Mouse (Mus musculus) megakaryocyte, adult 5-6 weeks (primary cell): ENCODE data around the gene Fig4. TPM values are rescaled to one million over a fixed set of nuclear protein-coding genes. Genes with fewer than 3 reads are reported as not detected.

Experiments used
- ATAC-seq: 2 replicates; pipeline ENCODE4 v1.8.0; 2016; ENCODE audit warnings: mild to moderate bottlenecking, inconsistent platforms; ENCODE audit not compliant: poor library complexity, severe bottlenecking
- total RNA-seq, 2 experiments: library from RNA; stranded (forward) in 1 of 2; stranded (reverse) in 1 of 2; fragments of 153-499, 151-499 nt in 1 of 2; fragments of 221-1000, 200-1000 nt in 1 of 2; gene quantifications; 2 replicates each; pipeline versions ENCODE4 v1.2.3 to v1.2.4; 2015 to 2017

Gene Fig4
- total RNA-seq, 2 experiments from 2014 or later, result 25.9 to 32.1 TPM

- no peak for ATAC-seq
Observed at GRCm38 (mm10) chr10:41150496-41150895, 152.6 kb downstream of the Fig4 start.

GRCm38 (mm10) chr10:41149307-41149706, 153.8 kb downstream of the Fig4 start:
- ATAC-seq, result no peak

GRCm38 (mm10) chr10:41146141-41146540, 156.9 kb downstream of the Fig4 start:
- ATAC-seq, result no peak

Other genes with a start within 250 kb of the Fig4 start
- gene Gpr6, start 231.0 kb downstream of the Fig4 start, total RNA-seq (2015), result not detected in 2 replicates
- not detected in 2 replicates for gene Gpr6, start 231.0 kb downstream of the Fig4 start, total RNA-seq (2017)
- gene Ak9, start 720 bp upstream of the Fig4 start, total RNA-seq (2015), result not detected in 2 replicates
- 0.07 TPM in 1 of 2 replicates, not detected in the other for gene Ak9, start 720 bp upstream of the Fig4 start, total RNA-seq (2017)
- gene Zbtb24, start 147.1 kb upstream of the Fig4 start, total RNA-seq (2015), result 9.3 and 12.6 TPM in 2 replicates
- 22.3 and 26.2 TPM in 2 replicates for gene Zbtb24, start 147.1 kb upstream of the Fig4 start, total RNA-seq (2017)
- 48.0 and 57.5 TPM in 2 replicates for gene Mical1, start 173.1 kb upstream of the Fig4 start, total RNA-seq (2015)
- 59.9 and 60.7 TPM in 2 replicates for gene Mical1, start 173.1 kb upstream of the Fig4 start, total RNA-seq (2017)
- 9.4 and 14.3 TPM in 2 replicates for gene Smpd2, start 187.1 kb upstream of the Fig4 start, total RNA-seq (2015)
- gene Smpd2, start 187.1 kb upstream of the Fig4 start, total RNA-seq (2017), result 10.9 and 11.3 TPM in 2 replicates
- gene Ppil6, start 187.2 kb upstream of the Fig4 start, total RNA-seq (2015), result 1.2 and 1.3 TPM in 2 replicates
- gene Ppil6, start 187.2 kb upstream of the Fig4 start, total RNA-seq (2017), result not detected in 2 replicates
- 161 and 188 TPM in 2 replicates for gene Cd164, start 216.2 kb upstream of the Fig4 start, total RNA-seq (2015)
- gene Cd164, start 216.2 kb upstream of the Fig4 start, total RNA-seq (2017), result 115 and 135 TPM in 2 replicates